Mouse (Mus musculus) left cerebral cortex, adult 9 months (tissue): Measurements from ENCODE around the gene Khk.

Experiments used
- DNase-seq, 2 experiments: peaks; one replicate each; pipeline ENCODE4 v3.0.0; 2022; ENCODE audit warnings: low spot score in 2 of 2

The Khk gene

DNA sequence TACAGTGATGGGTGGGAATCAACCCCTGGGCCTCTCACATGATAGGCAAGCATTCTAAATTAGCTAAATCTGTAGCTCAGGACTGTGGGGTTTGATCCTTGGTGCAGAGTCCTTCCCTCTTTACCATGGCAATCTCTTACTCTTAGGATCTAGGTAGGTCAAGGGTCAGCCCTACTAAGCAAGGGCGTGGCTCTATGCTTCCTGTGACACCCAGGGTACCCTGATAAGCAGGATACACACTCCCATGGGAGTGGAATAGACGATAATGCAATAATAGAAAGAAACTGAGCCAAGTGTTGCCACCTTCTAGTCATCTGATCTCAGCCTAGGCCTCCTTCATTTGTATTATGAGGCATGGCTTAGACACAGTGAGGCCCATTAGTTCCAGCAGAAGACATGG is 48.2 kb downstream of the Khk start:
- DNase-seq = no peak

DNA sequence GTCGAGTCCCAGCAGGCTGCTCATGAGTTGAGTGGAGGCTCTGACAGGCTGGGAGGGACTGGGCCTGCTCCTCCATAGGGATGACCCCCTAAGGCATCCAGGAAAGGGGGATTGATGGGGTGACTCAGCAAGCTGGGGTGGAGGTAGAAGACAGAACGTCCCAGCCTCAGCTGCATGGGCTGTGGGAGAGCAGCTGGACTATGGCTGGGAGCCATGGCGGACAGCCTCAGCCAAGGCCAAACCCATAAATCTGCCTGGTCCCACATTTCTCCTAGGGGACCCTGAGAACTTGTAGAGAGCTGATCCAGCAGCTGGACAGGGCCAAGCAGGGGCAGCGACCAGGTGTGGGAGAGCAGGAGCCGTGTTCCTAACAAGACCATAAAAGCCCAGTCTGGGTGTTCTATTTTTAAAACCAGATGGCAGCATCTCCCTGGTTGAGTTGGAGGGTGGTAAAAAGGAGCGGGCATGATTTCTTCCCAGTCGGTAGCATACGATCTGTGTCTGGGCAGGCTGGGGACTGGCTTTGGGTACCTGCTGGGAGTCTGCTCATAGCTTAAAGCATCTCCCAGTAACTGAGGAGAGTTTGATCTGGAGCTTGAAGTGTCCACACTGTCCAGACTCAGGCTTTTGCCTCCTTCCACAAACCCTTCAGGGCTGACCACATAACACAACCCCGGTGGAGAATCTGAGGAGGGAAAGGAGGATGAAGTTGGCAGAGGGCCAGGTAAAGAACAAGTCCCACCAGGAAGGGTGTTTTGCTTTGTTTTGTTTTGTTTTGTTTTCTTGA is 53.8 kb downstream of the Khk start:
- no peak for DNase-seq
